Mouse (Mus musculus): ENCODE measurements at regions not wholly inside any gene's neighbourhood (a gene's known extent, or its start where the extent isn't known, plus 50 kb on each side); places are given as distances from the start of the nearest gene placed in this dataset.

DNA sequence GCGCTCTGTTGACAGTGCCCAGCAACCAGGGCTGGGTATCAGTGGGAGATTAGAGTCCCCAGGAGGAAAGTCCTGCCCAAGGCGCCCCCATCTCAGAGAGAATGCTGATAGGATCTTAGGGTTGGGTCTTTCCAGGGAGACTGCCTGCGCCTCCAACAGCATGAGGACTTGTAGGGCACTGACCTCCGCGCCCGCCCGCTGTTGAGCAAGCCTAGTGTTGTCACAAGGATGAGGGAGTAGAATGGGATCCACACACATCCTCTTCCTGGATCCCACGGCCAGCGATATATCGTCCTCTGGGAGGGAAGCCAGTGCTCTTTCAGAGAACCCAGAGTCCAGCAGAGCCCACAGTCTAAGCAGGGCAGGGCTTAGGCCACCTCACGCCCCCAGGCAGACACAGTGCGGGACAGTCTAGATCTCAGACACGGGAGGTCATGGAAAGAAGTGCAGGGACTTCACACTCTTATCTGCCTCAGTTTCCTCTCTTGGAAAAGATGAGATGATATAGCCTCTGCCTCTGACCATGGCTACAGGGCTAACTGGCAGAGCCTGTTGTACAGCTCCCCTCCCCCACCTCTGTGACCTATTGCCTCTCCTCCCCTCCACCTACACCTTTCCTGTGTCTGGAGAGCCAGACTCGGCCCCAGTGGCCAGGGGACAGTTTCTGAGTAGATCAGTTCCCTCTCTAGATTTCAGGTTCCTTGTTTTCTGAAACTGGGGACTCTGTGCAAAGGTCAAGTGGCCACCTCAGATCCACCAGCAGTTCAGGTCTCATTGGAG is 52.0 kb upstream of the Dusp5 start:
- H3K27me3 ChIP-seq (ENCODE audit: control insufficient read depth, insufficient read depth, low read length, poor library complexity, severe bottlenecking), result no peaks in the 10 kb centered on the region
- H3K27ac ChIP-seq (ENCODE audit: insufficient read depth, low read length), result no peak overlapping the region
- no peaks in the 10 kb centered on the region for H3K9me3 ChIP-seq (replicated peaks; ENCODE audit: control insufficient read depth, insufficient read depth, low read length, poor library complexity, severe bottlenecking)
- peak overlapping the region; percentile 23; the same call in 1 of the 2 replicates for H3K4me3 ChIP-seq (ENCODE audit: low read depth, low read length)
- peaks cover 2% of the 10 kb centered on the region for H3K4me1 ChIP-seq (ENCODE audit: control insufficient read depth, insufficient read depth, low read length)
- TF ChIP-seq POLR2A (IDR thresholded peaks at IDR 0.05; ENCODE audit: insufficient read depth, low read length) (no peak), EP300 (IDR thresholded peaks at IDR 0.05; ENCODE audit: insufficient read depth, low read depth, low read length) (no peak), CTCF (IDR thresholded peaks at IDR 0.05; ENCODE audit: low read depth, low read length) (no peak)
- no peaks in the 10 kb centered on the region for H3K36me3 ChIP-seq (ENCODE audit: control insufficient read depth, insufficient read depth, low read length, poor library complexity, severe bottlenecking)
- no peak overlapping the region for H3K9ac ChIP-seq (ENCODE audit: low read depth, poor library complexity, severe bottlenecking)

DNA sequence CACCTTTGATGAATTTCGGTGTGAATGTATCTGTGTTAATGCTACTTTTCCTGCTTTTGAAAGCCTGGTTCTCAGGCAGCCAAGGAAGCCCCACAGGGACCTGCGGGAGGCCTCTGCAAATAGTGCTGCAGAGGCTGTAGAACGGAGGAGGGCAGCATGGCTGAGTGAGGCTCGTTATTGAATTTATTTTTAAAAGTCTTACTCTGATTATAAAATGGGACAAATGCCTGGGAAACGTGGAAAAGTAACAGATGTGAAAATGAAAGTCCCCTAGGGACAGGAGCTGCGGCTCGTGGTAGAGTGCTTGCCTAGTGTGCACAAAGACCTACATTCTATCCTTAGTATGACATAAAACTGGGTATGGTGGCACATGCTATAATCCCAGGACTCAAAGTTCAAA is 59.7 kb upstream of the Dusp5 start:
- H3K27ac ChIP-seq (ENCODE audit: insufficient read depth, low read length), result no peak overlapping the region
- H3K9me3 ChIP-seq (replicated peaks; ENCODE audit: control insufficient read depth, insufficient read depth, low read length, poor library complexity, severe bottlenecking), result no peaks in the 10 kb centered on the region
- H3K36me3 ChIP-seq (ENCODE audit: control insufficient read depth, insufficient read depth, low read length, poor library complexity, severe bottlenecking), result no peaks in the 10 kb centered on the region
- no peaks in the 10 kb centered on the region for H3K27me3 ChIP-seq (ENCODE audit: control insufficient read depth, insufficient read depth, low read length, poor library complexity, severe bottlenecking)
- no peak overlapping the region for H3K9ac ChIP-seq (ENCODE audit: low read depth, poor library complexity, severe bottlenecking)
- no peak overlapping the region for H3K4me3 ChIP-seq (ENCODE audit: low read depth, low read length)
- H3K4me1 ChIP-seq (ENCODE audit: control insufficient read depth, insufficient read depth, low read length), result no peaks in the 10 kb centered on the region
- TF ChIP-seq EP300 (IDR thresholded peaks at IDR 0.05; ENCODE audit: insufficient read depth, low read depth, low read length), result no peak

DNA sequence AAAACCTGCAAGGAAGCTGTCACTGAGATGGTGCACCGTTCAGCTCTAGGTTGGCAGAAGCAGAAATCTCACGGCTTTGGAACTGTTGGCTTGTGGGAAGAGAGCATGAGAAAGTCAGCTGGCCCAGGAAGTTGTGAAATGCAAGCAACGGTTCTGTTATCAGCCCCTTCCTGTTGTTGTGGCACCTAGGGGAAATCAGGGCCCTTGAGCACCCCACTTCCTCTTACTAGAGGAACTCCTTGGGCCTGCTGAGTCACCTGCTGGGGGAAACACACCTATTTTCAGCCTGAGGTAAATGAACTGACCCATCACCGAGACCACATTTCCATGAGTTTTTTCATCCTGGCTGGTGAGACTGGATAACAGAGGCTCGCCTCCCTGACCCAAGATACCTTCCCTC is 64.2 kb upstream of the Dusp5 start:
- Histone ChIP-seq H3K9ac (ENCODE audit: low read depth, poor library complexity, severe bottlenecking) (no peak overlapping the region), H3K4me1 (ENCODE audit: control insufficient read depth, insufficient read depth, low read length) (peaks cover 2% of the 10 kb centered on the region), H3K27me3 (ENCODE audit: control insufficient read depth, insufficient read depth, low read length, poor library complexity, severe bottlenecking) (no peaks in the 10 kb centered on the region), H3K27ac (ENCODE audit: insufficient read depth, low read length) (no peak overlapping the region), H3K4me3 (ENCODE audit: low read depth, low read length) (no peak overlapping the region), H3K36me3 (ENCODE audit: control insufficient read depth, insufficient read depth, low read length, poor library complexity, severe bottlenecking) (no peaks in the 10 kb centered on the region), H3K9me3 (replicated peaks; ENCODE audit: control insufficient read depth, insufficient read depth, low read length, poor library complexity, severe bottlenecking) (no peaks in the 10 kb centered on the region)
- TF ChIP-seq POLR2A (IDR thresholded peaks at IDR 0.05; ENCODE audit: insufficient read depth, low read length), result no peak
- no peak for TF ChIP-seq EP300 (IDR thresholded peaks at IDR 0.05; ENCODE audit: insufficient read depth, low read depth, low read length)
- no peak for TF ChIP-seq CTCF (IDR thresholded peaks at IDR 0.05; ENCODE audit: low read depth, low read length)

DNA sequence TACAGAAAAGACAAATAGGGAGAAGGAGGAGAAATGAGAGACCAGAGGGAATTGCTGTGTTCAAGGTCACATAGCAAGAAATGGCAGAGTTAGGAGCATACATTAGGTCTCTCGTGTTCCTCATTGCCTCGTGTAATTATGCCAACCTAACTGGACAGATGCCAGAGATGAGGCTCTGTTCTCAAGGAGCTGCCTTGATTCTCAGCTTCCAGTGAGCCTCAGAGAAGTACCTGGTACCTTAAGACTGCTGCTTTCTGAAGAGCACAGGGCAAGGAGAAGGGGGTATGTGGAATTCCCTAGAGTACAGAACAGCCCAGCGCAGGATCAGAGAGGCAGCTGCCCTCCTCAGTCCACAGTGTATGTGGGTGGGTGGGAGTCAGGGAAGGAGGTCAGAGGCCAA is 64.8 kb upstream of the Dusp5 start:
- Histone ChIP-seq H3K4me1 (ENCODE audit: control insufficient read depth, insufficient read depth, low read length) (peaks cover 2% of the 10 kb centered on the region), H3K9ac (ENCODE audit: low read depth, poor library complexity, severe bottlenecking) (no peak overlapping the region), H3K36me3 (ENCODE audit: control insufficient read depth, insufficient read depth, low read length, poor library complexity, severe bottlenecking) (no peaks in the 10 kb centered on the region), H3K27me3 (ENCODE audit: control insufficient read depth, insufficient read depth, low read length, poor library complexity, severe bottlenecking) (no peaks in the 10 kb centered on the region), H3K27ac (ENCODE audit: insufficient read depth, low read length) (no peak overlapping the region), H3K9me3 (replicated peaks; ENCODE audit: control insufficient read depth, insufficient read depth, low read length, poor library complexity, severe bottlenecking) (no peaks in the 10 kb centered on the region), H3K4me3 (ENCODE audit: low read depth, low read length) (no peak overlapping the region)
- TF ChIP-seq POLR2A (IDR thresholded peaks at IDR 0.05; ENCODE audit: insufficient read depth, low read length), result no peak
- TF ChIP-seq EP300 (IDR thresholded peaks at IDR 0.05; ENCODE audit: insufficient read depth, low read depth, low read length), result no peak
- no peak for TF ChIP-seq CTCF (IDR thresholded peaks at IDR 0.05; ENCODE audit: low read depth, low read length)

DNA sequence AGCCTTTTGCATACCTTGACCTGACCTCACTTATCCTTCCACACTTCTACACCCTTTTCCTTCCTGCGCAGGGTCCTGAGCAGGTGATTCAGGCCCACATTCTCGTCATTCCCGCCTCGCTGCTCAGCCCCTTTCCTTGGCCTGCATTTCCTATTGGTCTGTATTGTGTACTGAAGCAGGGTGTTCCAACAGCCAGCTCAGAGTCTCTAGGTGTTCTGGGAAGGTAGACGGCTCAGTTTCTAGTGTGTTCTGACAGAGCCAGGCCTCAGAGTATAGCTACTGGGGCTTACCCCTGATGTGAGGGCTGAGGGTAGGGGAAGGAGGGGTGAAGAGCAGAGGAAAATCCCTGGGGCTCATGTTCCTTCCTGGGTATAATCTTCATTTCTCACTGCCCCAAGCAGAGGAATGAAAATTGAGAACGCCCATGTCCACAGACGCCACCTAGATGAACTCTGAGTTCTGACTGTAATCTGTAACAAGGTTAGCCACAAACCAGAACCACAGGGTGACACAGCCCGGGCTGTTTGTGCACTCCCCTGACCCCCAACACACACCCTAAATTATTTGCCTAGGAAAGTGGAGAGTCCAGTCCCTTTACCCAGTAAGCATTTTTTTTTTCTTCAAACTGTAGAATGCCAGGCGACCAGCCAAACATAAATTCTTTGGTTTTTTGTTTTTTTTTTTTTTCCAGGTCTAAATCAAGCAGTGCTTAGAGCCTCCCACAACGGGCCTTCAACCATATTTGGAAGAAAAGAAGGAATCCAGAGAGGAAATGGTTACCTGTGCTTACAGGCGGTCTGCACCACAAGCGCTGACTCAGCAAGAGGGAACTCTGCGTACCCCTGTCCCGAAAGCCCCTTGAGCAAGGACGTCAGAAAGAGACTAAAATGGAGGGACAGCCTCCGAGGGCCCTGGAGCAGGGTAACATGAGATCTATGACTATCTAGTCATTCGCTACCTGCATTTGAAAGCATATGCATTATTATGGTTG is 67.6 kb upstream of the Dusp5 start:
- H3K27ac ChIP-seq (ENCODE audit: insufficient read depth, low read length), result peak overlapping the region; percentile 97
- peak overlapping the region; percentile 36 for H3K9ac ChIP-seq (ENCODE audit: low read depth, poor library complexity, severe bottlenecking)
- no peaks in the 10 kb centered on the region for H3K36me3 ChIP-seq (ENCODE audit: control insufficient read depth, insufficient read depth, low read length, poor library complexity, severe bottlenecking)
- TF ChIP-seq POLR2A (IDR thresholded peaks at IDR 0.05; ENCODE audit: insufficient read depth, low read length), result peak; percentile 38
- no peak for TF ChIP-seq CTCF (IDR thresholded peaks at IDR 0.05; ENCODE audit: low read depth, low read length)
- TF ChIP-seq EP300 (IDR thresholded peaks at IDR 0.05; ENCODE audit: insufficient read depth, low read depth, low read length), result peak; percentile 99
- H3K27me3 ChIP-seq (ENCODE audit: control insufficient read depth, insufficient read depth, low read length, poor library complexity, severe bottlenecking), result no peaks in the 10 kb centered on the region
- H3K4me1 ChIP-seq (ENCODE audit: control insufficient read depth, insufficient read depth, low read length), result peaks cover 10% of the 10 kb centered on the region
- H3K9me3 ChIP-seq (replicated peaks; ENCODE audit: control insufficient read depth, insufficient read depth, low read length, poor library complexity, severe bottlenecking), result no peaks in the 10 kb centered on the region
- H3K4me3 ChIP-seq (ENCODE audit: low read depth, low read length), result peak overlapping the region; percentile 61
